Mouse (Mus musculus): ENCODE measurements around the gene Os9. TPM values are rescaled to one million over a fixed set of nuclear protein-coding genes. Genes with fewer than 3 reads are reported as not detected.

Os9 gene
- polyA plus RNA-seq, 1 experiment from 2014 or later: 110 TPM

DNA sequence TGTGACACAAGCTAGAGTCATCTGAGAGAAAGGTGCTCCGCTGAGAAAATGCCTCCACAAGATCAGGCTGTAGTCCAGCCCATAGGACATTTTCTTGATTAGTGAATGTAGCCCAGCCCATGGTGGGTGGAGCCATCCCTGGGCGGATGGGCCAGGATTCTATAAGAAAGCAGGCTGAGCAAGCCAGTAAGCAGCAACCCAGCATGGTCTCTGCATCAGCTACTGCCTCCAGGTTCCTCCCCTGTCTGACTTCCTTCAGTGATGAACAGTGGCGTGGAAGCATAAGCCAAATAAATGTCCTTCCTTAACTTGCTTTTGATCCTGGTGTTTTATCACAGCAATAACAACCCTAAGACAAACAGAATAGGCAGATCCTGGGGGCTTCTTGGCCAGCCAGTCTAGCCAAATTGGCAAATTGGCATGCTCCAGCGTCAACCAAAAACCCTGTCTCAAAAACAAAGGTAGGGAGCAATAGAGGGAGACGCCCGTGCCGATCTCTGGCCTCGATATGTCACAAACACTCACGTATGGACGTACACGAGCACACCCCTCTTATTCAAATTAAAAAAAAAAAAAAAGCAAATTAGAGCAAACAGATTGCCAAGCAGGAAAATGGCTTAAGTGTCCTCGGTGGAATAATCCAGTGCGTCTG is 2.0 kb upstream of the Os9 start:
- ATAC-seq (ENCODE audit: low FRiP score, low TSS enrichment): no peak
- peak overlapping the region; percentile 64 for H3K4me2 ChIP-seq (replicated peaks; ENCODE audit: low read depth, low read length)
- peaks cover 13% of the 10 kb centered on the region for H3K36me3 ChIP-seq (ENCODE audit: insufficient read depth, low read length)
- H3K9me3 ChIP-seq (ENCODE audit: low read length): no peaks in the 10 kb centered on the region
- H3K4me3 ChIP-seq (ENCODE audit: low read length): peak overlapping the region; percentile 38
- no peak overlapping the region for H3K27ac ChIP-seq (ENCODE audit: low read length)
- H3K27me3 ChIP-seq (ENCODE audit: insufficient read depth, low read length): no peaks in the 10 kb centered on the region
- 7% methylated on average over 13 of the region's 13 CpGs for WGBS
- peaks cover 16% of the 10 kb centered on the region for H3K4me1 ChIP-seq (ENCODE audit: insufficient read depth, low read length)
- peak overlapping the region; percentile 17 for H3K9ac ChIP-seq (replicated peaks; ENCODE audit: low read length)

DNA sequence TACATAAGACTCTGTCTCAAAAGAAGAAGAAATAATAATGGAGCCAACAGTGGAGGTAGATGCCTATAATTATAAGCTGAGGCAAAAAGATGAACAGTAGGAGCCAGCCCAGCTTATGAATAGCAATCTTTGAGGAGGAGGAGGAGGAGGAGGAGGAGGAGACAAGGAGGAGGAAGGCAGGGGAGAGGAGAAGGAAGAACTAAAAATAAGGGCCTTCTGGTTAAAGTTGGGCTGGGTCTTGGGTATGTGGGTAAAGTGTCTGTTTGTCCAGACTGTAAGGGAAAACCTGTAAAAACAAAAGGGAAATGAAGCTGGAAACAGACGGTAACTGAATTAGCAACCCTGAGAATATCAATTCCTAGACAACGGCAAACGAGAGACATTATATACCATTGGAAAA is 1.1 kb upstream of the Os9 start:
- peaks cover 20% of the 10 kb centered on the region for H3K36me3 ChIP-seq (ENCODE audit: insufficient read depth, low read length)
- ATAC-seq (ENCODE audit: low FRiP score, low TSS enrichment): no peak
- no peak overlapping the region for H3K9ac ChIP-seq (replicated peaks; ENCODE audit: low read length)
- no peak overlapping the region for H3K4me2 ChIP-seq (replicated peaks; ENCODE audit: low read depth, low read length)
- H3K4me3 ChIP-seq (ENCODE audit: low read length): no peak overlapping the region
- no peak overlapping the region for H3K27ac ChIP-seq (ENCODE audit: low read length)
- no peaks in the 10 kb centered on the region for H3K27me3 ChIP-seq (ENCODE audit: insufficient read depth, low read length)
- H3K4me1 ChIP-seq (ENCODE audit: insufficient read depth, low read length): peaks cover 16% of the 10 kb centered on the region
- H3K9me3 ChIP-seq (ENCODE audit: low read length): no peaks in the 10 kb centered on the region
- WGBS: 84% methylated on average over 3 of the region's 3 CpGs

DNA sequence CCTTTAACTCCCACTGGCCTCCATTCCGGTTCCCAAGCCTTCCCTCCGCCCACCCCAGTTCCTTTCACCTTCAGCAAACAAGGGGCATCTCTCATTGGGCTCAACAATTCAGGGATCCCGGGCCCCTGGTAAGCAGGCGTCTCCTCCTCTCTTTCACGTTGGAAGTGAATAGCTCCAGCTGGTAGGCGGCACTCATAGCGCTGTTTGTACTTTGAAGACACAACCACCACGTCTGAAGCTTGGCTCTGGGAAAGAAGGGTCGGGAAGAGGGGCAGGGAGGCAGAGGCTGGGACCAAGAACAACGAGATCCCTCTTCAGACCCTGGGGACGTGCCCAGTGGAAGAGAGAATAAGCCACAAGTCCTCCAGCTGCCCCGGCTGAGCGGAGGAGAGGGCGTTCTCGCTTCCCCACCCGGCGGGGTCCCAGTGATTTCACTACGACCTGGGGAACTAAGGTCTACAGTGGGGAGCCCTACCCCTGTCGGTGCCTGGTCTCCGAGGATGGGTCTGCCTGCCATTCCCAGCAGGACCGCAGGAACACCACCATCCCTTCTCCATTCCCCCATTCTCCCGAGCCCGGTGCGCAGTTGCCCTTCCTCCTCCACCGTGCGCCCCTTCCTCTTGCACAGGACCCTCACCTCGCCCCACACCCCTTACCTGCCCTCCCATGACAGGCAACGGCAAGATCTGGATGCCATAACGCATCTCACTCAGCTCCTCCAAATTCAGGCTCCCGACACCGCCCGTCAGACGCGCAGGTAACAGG is 448 bp downstream of the Os9 start:
- 2% methylated on average over 34 of the region's 34 CpGs for WGBS
- no peaks in the 10 kb centered on the region for H3K27me3 ChIP-seq (ENCODE audit: insufficient read depth, low read length)
- H3K27ac ChIP-seq (ENCODE audit: low read length): no peak overlapping the region
- H3K4me3 ChIP-seq (ENCODE audit: low read length): peak overlapping the region; percentile 73
- peak overlapping the region; percentile 84 for H3K4me2 ChIP-seq (replicated peaks; ENCODE audit: low read depth, low read length)
- H3K9me3 ChIP-seq (ENCODE audit: low read length): no peaks in the 10 kb centered on the region
- H3K4me1 ChIP-seq (ENCODE audit: insufficient read depth, low read length): peaks cover 16% of the 10 kb centered on the region
- H3K36me3 ChIP-seq (ENCODE audit: insufficient read depth, low read length): peaks cover 24% of the 10 kb centered on the region
- H3K9ac ChIP-seq (replicated peaks; ENCODE audit: low read length): peak overlapping the region; percentile 68
- ATAC-seq (ENCODE audit: low FRiP score, low TSS enrichment): peak; percentile 37

DNA sequence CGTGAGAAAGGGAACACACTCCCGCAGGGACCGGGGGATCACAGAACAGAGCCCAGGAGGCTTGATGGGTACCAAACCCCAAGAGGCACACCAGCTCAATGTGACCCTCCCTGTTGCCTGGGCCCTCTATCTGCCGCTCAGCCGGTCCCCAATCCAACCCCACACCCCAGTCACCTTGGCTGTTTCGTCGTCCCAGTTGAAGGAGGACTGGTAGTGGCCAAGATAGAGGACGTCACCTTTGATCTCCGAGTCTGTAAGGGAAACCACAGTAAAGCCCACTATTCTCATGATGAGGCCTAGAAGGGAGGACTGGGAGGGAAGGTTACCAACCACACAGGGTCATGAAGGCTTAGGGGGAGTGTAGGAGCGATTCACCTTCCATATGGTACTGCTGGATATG is 1.7 kb downstream of the Os9 start:
- WGBS: 81% methylated on average over 10 of the region's 10 CpGs
- Histone ChIP-seq H3K27ac (ENCODE audit: low read length) (no peak overlapping the region), H3K4me3 (ENCODE audit: low read length) (no peak overlapping the region), H3K4me1 (ENCODE audit: insufficient read depth, low read length) (peaks cover 16% of the 10 kb centered on the region), H3K9ac (replicated peaks; ENCODE audit: low read length) (no peak overlapping the region), H3K36me3 (ENCODE audit: insufficient read depth, low read length) (peaks cover 24% of the 10 kb centered on the region), H3K4me2 (replicated peaks; ENCODE audit: low read depth, low read length) (no peak overlapping the region), H3K9me3 (ENCODE audit: low read length) (no peaks in the 10 kb centered on the region), H3K27me3 (ENCODE audit: insufficient read depth, low read length) (no peaks in the 10 kb centered on the region)
- ATAC-seq (ENCODE audit: low FRiP score, low TSS enrichment): no peak

DNA sequence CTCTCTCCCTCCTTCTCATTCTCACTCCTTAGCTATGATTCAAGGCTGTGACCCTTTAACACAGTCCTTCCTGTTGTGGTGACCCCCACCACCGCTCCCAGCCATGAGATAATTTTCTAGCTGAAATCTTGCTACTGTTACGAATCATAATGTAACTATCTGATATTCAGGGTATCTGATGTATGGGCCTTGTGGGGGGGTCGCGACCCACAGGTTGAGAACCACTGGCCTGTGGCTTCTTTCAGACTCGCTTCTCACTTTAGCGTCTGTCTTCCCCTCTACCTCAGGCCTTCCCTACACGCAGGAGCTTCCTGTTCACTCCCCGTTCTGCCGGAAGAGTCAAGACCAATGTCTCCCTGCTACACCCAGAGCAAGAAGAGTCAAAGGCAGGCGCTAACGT is 2.5 kb downstream of the Os9 start:
- H3K27me3 ChIP-seq (ENCODE audit: insufficient read depth, low read length): no peaks in the 10 kb centered on the region
- no peak overlapping the region for H3K27ac ChIP-seq (ENCODE audit: low read length)
- H3K36me3 ChIP-seq (ENCODE audit: insufficient read depth, low read length): peaks cover 24% of the 10 kb centered on the region
- no peak overlapping the region for H3K4me3 ChIP-seq (ENCODE audit: low read length)
- H3K4me1 ChIP-seq (ENCODE audit: insufficient read depth, low read length): peaks cover 16% of the 10 kb centered on the region
- no peaks in the 10 kb centered on the region for H3K9me3 ChIP-seq (ENCODE audit: low read length)
- H3K9ac ChIP-seq (replicated peaks; ENCODE audit: low read length): no peak overlapping the region
- no peak overlapping the region for H3K4me2 ChIP-seq (replicated peaks; ENCODE audit: low read depth, low read length)
- WGBS: 90% methylated on average over 11 of the region's 11 CpGs
- no peak for ATAC-seq (ENCODE audit: low FRiP score, low TSS enrichment)

DNA sequence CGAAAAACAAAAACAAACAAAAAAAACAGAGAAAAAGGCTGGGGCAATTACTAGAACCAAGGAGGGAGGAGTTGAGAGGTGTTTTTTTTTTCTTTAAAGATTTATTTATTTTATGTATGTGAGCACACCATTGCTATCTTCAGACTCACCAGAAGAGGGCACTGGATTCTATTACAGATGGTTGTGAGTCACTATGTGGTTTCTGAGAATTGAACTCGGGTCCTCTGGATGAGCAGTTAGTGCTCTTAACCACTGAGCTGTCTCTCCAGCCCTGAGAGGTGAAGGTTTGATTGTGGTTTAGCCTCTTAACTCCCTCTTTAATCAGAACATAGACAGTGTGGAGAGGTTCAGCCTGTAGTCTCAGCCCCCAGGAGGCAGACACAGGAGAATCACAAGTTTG is 5.9 kb downstream of the Os9 start:
- no peak for ATAC-seq (ENCODE audit: low FRiP score, low TSS enrichment)
- peaks cover 24% of the 10 kb centered on the region for H3K36me3 ChIP-seq (ENCODE audit: insufficient read depth, low read length)
- no peak overlapping the region for H3K27ac ChIP-seq (ENCODE audit: low read length)
- 85% methylated on average over 2 of the region's 2 CpGs for WGBS
- H3K9ac ChIP-seq (replicated peaks; ENCODE audit: low read length): no peak overlapping the region
- no peaks in the 10 kb centered on the region for H3K27me3 ChIP-seq (ENCODE audit: insufficient read depth, low read length)
- H3K4me2 ChIP-seq (replicated peaks; ENCODE audit: low read depth, low read length): no peak overlapping the region
- H3K4me3 ChIP-seq (ENCODE audit: low read length): no peak overlapping the region
- 0 out of 2 replicates have a peak, but pooled peaks cover 4% of the 10 kb centered on the region for H3K4me1 ChIP-seq (ENCODE audit: insufficient read depth, low read length)
- no peaks in the 10 kb centered on the region for H3K9me3 ChIP-seq (ENCODE audit: low read length)

DNA sequence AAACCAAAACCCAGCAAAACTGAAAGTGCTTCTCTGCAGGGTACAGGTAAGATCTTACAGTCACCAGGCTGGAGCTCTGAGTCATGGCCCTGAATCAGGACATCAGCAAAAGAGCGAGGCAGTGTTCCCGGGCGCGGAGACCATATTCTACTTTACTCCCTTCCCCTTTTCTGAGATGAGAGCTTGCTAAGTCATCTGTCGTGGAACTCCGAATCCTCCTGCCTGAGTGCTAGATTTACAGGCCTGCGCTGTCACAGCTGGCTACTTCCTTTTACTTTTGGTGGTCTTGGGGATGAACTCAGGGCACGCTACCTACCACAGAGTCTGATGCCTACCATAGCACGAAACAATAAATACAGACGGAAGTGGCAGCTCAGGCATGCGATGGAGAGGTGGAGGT is 6.5 kb downstream of the Os9 start:
- 85% methylated on average over 11 of the region's 11 CpGs for WGBS

DNA sequence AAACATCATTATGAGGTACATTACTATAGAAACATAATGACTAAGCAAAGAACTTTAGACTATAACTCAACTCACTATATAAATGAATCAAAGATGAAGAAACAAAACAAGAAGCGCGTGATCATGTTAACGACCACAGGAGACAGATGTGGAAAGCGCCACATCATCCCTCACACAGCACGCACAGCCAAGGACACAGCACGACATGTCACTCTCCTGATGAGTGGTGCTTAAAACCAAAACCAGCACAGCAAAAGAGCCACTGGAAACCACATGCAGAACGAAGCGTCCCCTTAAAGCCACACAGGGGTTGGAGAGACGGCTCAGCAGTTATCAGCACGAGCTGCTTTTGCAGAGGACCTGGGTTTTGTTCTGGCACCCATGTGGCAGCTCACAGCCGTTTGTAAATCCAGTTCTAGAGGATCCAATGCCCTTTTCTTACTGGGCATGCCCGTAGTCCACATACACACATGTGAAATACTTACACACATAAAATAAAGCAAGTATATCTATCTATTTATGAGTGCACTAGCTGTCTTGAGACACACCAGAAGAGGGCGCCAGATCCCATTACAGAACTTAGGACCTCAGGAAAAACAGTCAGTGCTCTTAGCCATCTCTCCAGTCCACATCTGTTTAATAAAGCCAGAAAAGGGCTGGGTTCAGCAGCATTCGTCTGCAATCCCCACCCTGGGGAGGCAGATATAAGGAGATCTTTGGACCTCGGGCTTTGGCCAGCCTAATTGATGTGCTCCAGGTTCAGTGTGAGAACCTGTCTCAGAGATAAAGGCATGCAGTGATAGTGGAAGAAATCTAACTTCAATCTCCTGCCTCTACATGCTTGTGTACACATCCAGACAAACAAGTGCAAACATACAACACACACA is 9.7 kb downstream of the Os9 start:
- Histone ChIP-seq H3K9ac (replicated peaks; ENCODE audit: low read length) (no peak overlapping the region), H3K27ac (ENCODE audit: low read length) (no peak overlapping the region), H3K9me3 (ENCODE audit: low read length) (no peaks in the 10 kb centered on the region), H3K36me3 (ENCODE audit: insufficient read depth, low read length) (peaks cover 9% of the 10 kb centered on the region; the same call in 1 of the 2 replicates), H3K4me3 (ENCODE audit: low read length) (no peak overlapping the region), H3K27me3 (ENCODE audit: insufficient read depth, low read length) (no peaks in the 10 kb centered on the region), H3K4me1 (ENCODE audit: insufficient read depth, low read length) (no peaks in the 10 kb centered on the region), H3K4me2 (replicated peaks; ENCODE audit: low read depth, low read length) (no peak overlapping the region)
- WGBS: 89% methylated on average over 15 of the region's 15 CpGs
- ATAC-seq (ENCODE audit: low FRiP score, low TSS enrichment): no peak

More for the DNA sequence above, 6.5 kb downstream of the Os9 start:
- H3K4me1 ChIP-seq (ENCODE audit: insufficient read depth, low read length): no peaks in the 10 kb centered on the region
- H3K4me2 ChIP-seq (replicated peaks; ENCODE audit: low read depth, low read length): no peak overlapping the region
- H3K4me3 ChIP-seq (ENCODE audit: low read length): no peak overlapping the region
- H3K27me3 ChIP-seq (ENCODE audit: insufficient read depth, low read length): no peaks in the 10 kb centered on the region
- no peak for ATAC-seq (ENCODE audit: low FRiP score, low TSS enrichment)
- H3K27ac ChIP-seq (ENCODE audit: low read length): no peak overlapping the region
- H3K9ac ChIP-seq (replicated peaks; ENCODE audit: low read length): no peak overlapping the region
- no peaks in the 10 kb centered on the region for H3K9me3 ChIP-seq (ENCODE audit: low read length)
- peaks cover 23% of the 10 kb centered on the region for H3K36me3 ChIP-seq (ENCODE audit: insufficient read depth, low read length)

DNA sequence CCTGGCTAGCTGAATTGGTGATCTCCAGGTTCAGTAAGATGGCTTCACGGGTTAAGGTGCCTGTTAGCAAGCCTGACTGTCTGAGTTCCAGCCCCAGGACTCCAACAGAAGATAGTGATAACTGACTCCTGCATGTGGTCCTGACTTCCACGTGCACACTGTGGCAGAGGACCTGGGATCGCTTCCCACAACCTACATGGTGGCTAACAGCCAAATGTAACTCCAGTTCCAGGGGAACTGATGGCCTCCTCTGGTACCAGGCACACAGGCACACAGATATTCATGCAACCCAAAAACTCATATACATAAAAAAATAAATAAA is 12.7 kb downstream of the Os9 start:
- 72% methylated on average over 3 of the region's 3 CpGs for WGBS
- H3K27ac ChIP-seq (ENCODE audit: low read length): no peak overlapping the region
- no peak overlapping the region for H3K9ac ChIP-seq (replicated peaks; ENCODE audit: low read length)
- H3K4me3 ChIP-seq (ENCODE audit: low read length): no peak overlapping the region
- H3K4me1 ChIP-seq (ENCODE audit: insufficient read depth, low read length): no peaks in the 10 kb centered on the region
- H3K36me3 ChIP-seq (ENCODE audit: insufficient read depth, low read length): peaks cover 5% of the 10 kb centered on the region; the same call in 1 of the 2 replicates
- no peak overlapping the region for H3K4me2 ChIP-seq (replicated peaks; ENCODE audit: low read depth, low read length)
- H3K27me3 ChIP-seq (ENCODE audit: insufficient read depth, low read length): no peaks in the 10 kb centered on the region
- no peaks in the 10 kb centered on the region for H3K9me3 ChIP-seq (ENCODE audit: low read length)
- no peak for ATAC-seq (ENCODE audit: low FRiP score, low TSS enrichment)

Data from kidney, embryonic 16.5 days (tissue).